8 mouse cellular contexts compared by ENCODE assay signal in the genomic region with DNA sequence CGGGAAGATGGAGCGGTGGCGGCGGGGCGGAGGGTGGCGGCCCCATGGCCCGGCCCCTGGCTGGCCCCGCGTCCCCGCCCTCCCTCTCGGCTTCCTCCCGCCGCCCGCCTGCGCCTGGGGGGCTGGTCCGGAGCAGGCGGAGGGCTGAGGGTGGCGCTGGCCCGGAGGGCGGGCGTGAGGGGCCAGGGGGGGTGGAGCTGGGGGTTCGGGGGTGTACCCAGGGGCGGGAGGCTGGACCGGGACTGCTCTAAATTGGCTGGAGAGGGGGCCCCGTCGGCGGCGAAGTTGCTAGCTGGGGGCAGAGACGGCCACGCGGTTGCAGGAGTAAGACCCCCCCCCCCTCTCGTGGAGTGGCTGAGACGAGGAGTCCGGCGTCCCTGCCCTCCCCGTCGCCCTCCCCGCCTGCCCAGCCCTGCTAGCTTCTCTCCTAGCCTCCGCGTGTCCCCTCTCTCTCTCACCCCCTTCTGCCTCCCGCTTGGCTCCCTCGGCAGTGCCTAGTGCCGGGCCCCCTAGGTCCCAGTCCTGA. TPM values are rescaled to one million over a fixed set of nuclear protein-coding genes. Genes with fewer than 3 reads are reported as not detected.
DNase-seq lines count a peak whose midpoint lies in the region; ATAC-seq and TF ChIP-seq lines count a peak whose summit lies in the region.

No protein-coding gene starts in this region.

- DNase-seq in urinary bladder, adult 2 months (ENCODE audit: low spot score): peak; percentile 35
- DNase-seq in urinary bladder, postnatal 10 days (ENCODE audit: low spot score): no peak
- DNase-seq in kidney, postnatal 0 days (ENCODE audit: low spot score): peak; percentile 69
- DNase-seq in lung, postnatal 25 days (ENCODE audit: low spot score): peak; percentile 61
- peak; percentile 66 to 80 for DNase-seq in spleen, postnatal 4 days (ENCODE audit: low spot score in 2 of 2)
- no peak for DNase-seq in frontal cortex, postnatal 25 days (ENCODE audit: low spot score in 2 of 2)

- TF ChIP-seq CTCF in kidney, postnatal 0 days (IDR thresholded peaks at IDR 0.05; ENCODE audit: low read depth): no peak

- H3K36me3 ChIP-seq in kidney, postnatal 0 days (ENCODE audit: insufficient read depth, low read length): no peaks in the 10 kb centered on the region

- no peaks in the 10 kb centered on the region for H3K4me1 ChIP-seq in kidney, postnatal 0 days (replicated peaks; ENCODE audit: insufficient read depth, low read length)

- peak overlapping the region; percentile 93 for H3K27ac ChIP-seq in kidney, postnatal 0 days

- H3K9me3 ChIP-seq in kidney, postnatal 0 days (replicated peaks; ENCODE audit: low read length): no peaks in the 10 kb centered on the region

- H3K4me2 ChIP-seq in kidney, postnatal 0 days (ENCODE audit: low read length): peak overlapping the region; percentile 69

- 27% methylated on average over 8 of the region's 43 CpGs for WGBS in kidney, postnatal 0 days

- peak overlapping the region; percentile 74 for H3K9ac ChIP-seq in kidney, postnatal 0 days (ENCODE audit: low read depth, low read length)

- H3K4me3 ChIP-seq in kidney, postnatal 0 days (replicated peaks; ENCODE audit: low read depth, low read length): peak overlapping the region; percentile 55

- no peaks in the 10 kb centered on the region for H3K27me3 ChIP-seq in kidney, postnatal 0 days (ENCODE audit: insufficient read depth, low read length)

- peak; percentile 23; the same call in 1 of the 2 replicates for ATAC-seq in common myeloid progenitor, adult 5-6 weeks (replicated peaks; ENCODE audit: low read depth, poor library complexity, severe bottlenecking)
- ATAC-seq in granulocyte monocyte progenitor cell, adult 5-6 weeks (replicated peaks; ENCODE audit: poor library complexity, severe bottlenecking): peak; percentile 40
- peak; percentile 76 for ATAC-seq in kidney, postnatal 0 days (replicated peaks; ENCODE audit: low FRiP score, low read depth)

RNA-seq across cellular contexts. Expression of a gene that starts 0.5 kb away (rescaled TPM):
- polyA plus RNA-seq in urinary bladder, adult 2 months (2012; rRNA removed): 23.8 and 25.6 TPM in 2 replicates
- 40.6 and 45.8 TPM in 2 replicates for total RNA-seq in common myeloid progenitor, adult 5-6 weeks (2017)
- 38.0 and 44.1 TPM in 2 replicates for total RNA-seq in granulocyte monocyte progenitor cell, adult 5-6 weeks (2014; fragmentation: Nextera tagmentation)
- total RNA-seq in granulocyte monocyte progenitor cell, adult 5-6 weeks (2017): 46.0 and 49.8 TPM in 2 replicates
- 33.0 and 36.3 TPM in 2 replicates for polyA plus RNA-seq in kidney, postnatal 0 days (2015; fragmentation: Nextera tagmentation; extraction: Ambion mirVana)

Comparison
In these comparisons a context has a peak if more than half of its experiments do, and no peak if none do; other contexts are left out.
1. DNase-seq: peak in urinary bladder, adult 2 months (single experiment), kidney, postnatal 0 days (single experiment), lung, postnatal 25 days (single experiment) and spleen, postnatal 4 days (2 of 2); none in urinary bladder, postnatal 10 days (single experiment) and frontal cortex, postnatal 25 days (0 of 2).
2. ATAC-seq: peak in every context shown above with its lines; median percentile 76 in kidney, postnatal 0 days; 40 in granulocyte monocyte progenitor cell, adult 5-6 weeks; 23 in common myeloid progenitor, adult 5-6 weeks.